Mouse (Mus musculus) ES-CJ7 (cell line): ENCODE measurements at regions not wholly inside any gene's neighbourhood (a gene's known extent, or its start where the extent isn't known, plus 50 kb on each side); places are given as distances from the start of the nearest gene placed in this dataset.

Source experiments
- DNase-seq: peaks from one replicate; pipeline ENCODE4 v3.0.0; 2011; ENCODE audit warnings: low read depth, low spot score

GRCm38 (mm10) chr17:41990804-41991203, 324.9 kb upstream of the Ptchd4 start:
- DNase-seq, result no peak

GRCm38 (mm10) chr17:42008415-42008814, 307.3 kb upstream of the Ptchd4 start:
- no peak for DNase-seq

GRCm38 (mm10) chr17:42024295-42024694, 291.5 kb upstream of the Ptchd4 start:
- no peak for DNase-seq

GRCm38 (mm10) chr17:42027253-42027652, 288.5 kb upstream of the Ptchd4 start:
- DNase-seq, result no peak

- no peak for DNase-seq
Measured at GRCm38 (mm10) chr17:42029452-42029851, 286.3 kb upstream of the Ptchd4 start.

- peak; percentile 5 for DNase-seq
Measured at GRCm38 (mm10) chr17:42037089-42037488, 278.7 kb upstream of the Ptchd4 start.

- no peak for DNase-seq
Measured at GRCm38 (mm10) chr17:42049779-42050515, 265.8 kb upstream of the Ptchd4 start.

GRCm38 (mm10) chr17:42090764-42091452, 224.8 kb upstream of the Ptchd4 start:
- no peak for DNase-seq

GRCm38 (mm10) chr17:42113684-42114083, 202.1 kb upstream of the Ptchd4 start:
- DNase-seq, result no peak

- no peak for DNase-seq
Measured at GRCm38 (mm10) chr17:42120759-42121158, 195.0 kb upstream of the Ptchd4 start.

GRCm38 (mm10) chr17:42126488-42127237, 189.1 kb upstream of the Ptchd4 start:
- no peak for DNase-seq

- DNase-seq, result no peak
Measured at GRCm38 (mm10) chr17:42169391-42170018, 146.2 kb upstream of the Ptchd4 start.

- DNase-seq, result no peak
Measured at GRCm38 (mm10) chr17:42188531-42188930, 127.2 kb upstream of the Ptchd4 start.

- no peak for DNase-seq
Measured at GRCm38 (mm10) chr17:42190206-42190902, 125.4 kb upstream of the Ptchd4 start.
